In the genomic region with DNA sequence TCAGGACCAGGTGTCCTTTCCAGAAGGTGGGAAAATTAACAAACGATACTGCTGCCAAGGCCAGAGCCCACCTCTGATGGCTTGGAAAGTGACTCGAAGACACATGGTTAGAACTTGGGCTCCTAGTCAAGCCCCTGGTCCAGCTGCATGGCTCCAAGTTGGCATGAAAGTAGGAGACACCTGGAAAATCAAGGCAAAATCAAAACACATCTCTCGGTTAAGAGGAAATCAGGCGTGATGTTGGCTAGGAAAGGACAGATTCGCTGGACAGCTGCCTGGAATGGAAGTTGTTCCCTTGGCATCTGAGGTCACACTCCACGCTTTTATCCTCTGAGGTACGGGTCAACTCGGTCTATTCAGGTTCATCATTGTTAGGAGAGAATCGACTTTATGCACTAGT, we compare ENCODE assay signal across 12 mouse cellular contexts.
"Had no signal": no experiment of that assay in that cellular context is flagged by ENCODE, and none has a peak within 500 bp of the region (broad histone marks: within the 10 kb centered on the region; RNA-seq: fewer than 3 reads in every experiment).

No protein-coding gene starts in this region.

- DNase-seq: retina, postnatal 1 day; right cerebral cortex, adult 18-20 months; right cerebral cortex, postnatal 14 days; right cerebral cortex, postnatal 25 days; right cerebral cortex, postnatal 4 days; spleen, adult 18-20 months; thymus, adult 18-20 months; thymus, adult 2 months; thymus, postnatal 14 days; thymus, postnatal 25 days; thymus, postnatal 36 days; thymus, postnatal 4 days had no signal
